Mouse (Mus musculus) hindbrain, embryonic 13.5 days (tissue): ENCODE data around the gene Gfm1. TPM values are rescaled to one million over a fixed set of nuclear protein-coding genes. Genes with fewer than 3 reads are reported as not detected.

ENCODE experiments used
- ATAC-seq: fragments of 200-750 bp; cut with Nextera tagmentation; 2 replicates; pipeline ENCODE4 v1.8.0; 2017; ENCODE audit warnings: moderate TSS enrichment; ENCODE audit not compliant: low FRiP score
- H3K27ac ChIP-seq: fragments of 300-500 bp; sonication (generic); 2 replicates; pipeline ENCODE4 v1.5.1; 2015; ENCODE audit warnings: inconsistent platforms, mild to moderate bottlenecking, moderate library complexity
- H3K27me3 ChIP-seq: fragments of 300-500 bp; sonication (generic); 2 replicates; pipeline ENCODE4 v1.6.1; 2015; ENCODE audit warnings: mild to moderate bottlenecking, inconsistent platforms
- H3K36me3 ChIP-seq: fragments of 300-500 bp; sonication (generic); 2 replicates; pipeline ENCODE4 v1.6.1; 2015; ENCODE audit warnings: mild to moderate bottlenecking, inconsistent platforms
- H3K4me1 ChIP-seq: fragments of 300-500 bp; sonication (generic); replicated peaks from 2 replicates; pipeline ENCODE4 v1.6.1; 2015; ENCODE audit warnings: inconsistent platforms
- H3K4me2 ChIP-seq: fragments of 300-500 bp; sonication (generic); 2 replicates; pipeline ENCODE4 v1.6.1; 2015; ENCODE audit warnings: inconsistent platforms, mild to moderate bottlenecking, moderate library complexity
- H3K4me3 ChIP-seq: fragments of 300-500 bp; sonication (generic); 2 replicates; pipeline ENCODE4 v1.5.1; 2015; ENCODE audit warnings: mild to moderate bottlenecking, inconsistent platforms
- H3K9ac ChIP-seq: fragments of 300-500 bp; sonication (generic); 2 replicates; pipeline ENCODE4 v1.6.1; 2015; ENCODE audit warnings: mild to moderate bottlenecking, inconsistent platforms
- H3K9me3 ChIP-seq: fragments of 300-500 bp; sonication (generic); 2 replicates; pipeline ENCODE4 v1.6.1; 2016; ENCODE audit warnings: inconsistent platforms
- WGBS: fragments of 180-500 bp; shearing (Covaris S2); methylation state at CpG from one replicate; pipeline ENCODE4 v1.1.7; 2015; 5-methylcytosine and 5-hydroxymethylcytosine counted together
- polyA plus RNA-seq: library from polyadenylated mRNA; unstranded; fragments of >200 nt; fragmentation: Nextera tagmentation; extraction: Ambion mirVana; gene quantifications from 2 replicates; pipeline ENCODE4 v1.2.1, GENCODE M21; 2015

The Gfm1 gene
- polyA plus RNA-seq, 1 experiment from 2014 or later = 34.1 TPM

- Histone ChIP-seq H3K9ac (no peak overlapping the region), H3K36me3 (no peaks in the 10 kb centered on the region), H3K4me1 (no peaks in the 10 kb centered on the region), H3K27me3 (0 out of 2 replicates have a peak, but pooled peaks cover 3% of the 10 kb centered on the region), H3K4me2 (no peak overlapping the region), H3K9me3 (no peaks in the 10 kb centered on the region), H3K4me3 (no peak overlapping the region), H3K27ac (no peak overlapping the region)
- 96% methylated on average over 4 of the region's 4 CpGs for WGBS
- no peak for ATAC-seq
Measured at GRCm38 (mm10) chr3:67499406-67499791, 69.5 kb downstream of the Gfm1 start.

DNA sequence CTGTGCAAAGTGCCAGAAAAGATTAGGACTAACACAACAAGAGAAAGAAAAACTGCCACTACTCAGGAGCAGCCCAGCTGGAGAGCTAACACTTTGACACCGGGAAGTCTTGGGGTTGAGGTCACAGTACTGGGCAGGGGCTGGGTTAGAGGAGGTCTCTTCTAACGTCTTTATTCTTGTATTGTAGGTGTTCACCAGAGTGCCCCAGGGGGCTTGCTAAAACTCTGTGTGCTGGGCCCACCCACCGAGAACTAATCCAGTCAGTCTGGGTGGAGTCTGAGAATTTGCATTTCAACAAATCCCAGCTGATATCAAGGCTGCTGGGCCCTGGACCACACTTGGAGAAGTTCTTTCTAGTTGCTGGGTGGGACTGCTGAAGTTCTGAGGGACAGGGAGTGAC is 74.0 kb downstream of the Gfm1 start:
- Histone ChIP-seq H3K9me3 (no peaks in the 10 kb centered on the region), H3K9ac (no peak overlapping the region), H3K4me1 (no peaks in the 10 kb centered on the region), H3K4me3 (no peak overlapping the region), H3K4me2 (no peak overlapping the region), H3K36me3 (no peaks in the 10 kb centered on the region), H3K27me3 (0 out of 2 replicates have a peak, but pooled peaks cover 3% of the 10 kb centered on the region), H3K27ac (no peak overlapping the region)
- 2% methylated on average over 3 of the region's 3 CpGs for WGBS
- ATAC-seq = no peak

GRCm38 (mm10) chr3:67505286-67505685 is 75.4 kb downstream of the Gfm1 start:
- H3K27me3 ChIP-seq = 0 out of 2 replicates have a peak, but pooled peaks cover 3% of the 10 kb centered on the region
- H3K4me3 ChIP-seq = no peak overlapping the region
- no peaks in the 10 kb centered on the region for H3K9me3 ChIP-seq
- H3K4me1 ChIP-seq = no peaks in the 10 kb centered on the region
- no peak overlapping the region for H3K27ac ChIP-seq
- no peaks in the 10 kb centered on the region for H3K36me3 ChIP-seq
- H3K9ac ChIP-seq = no peak overlapping the region
- no peak for ATAC-seq
- no peak overlapping the region for H3K4me2 ChIP-seq
- 84% methylated on average over 2 of the region's 2 CpGs for WGBS

- Histone ChIP-seq H3K27ac (no peak overlapping the region), H3K9me3 (no peaks in the 10 kb centered on the region), H3K27me3 (peaks cover 4% of the 10 kb centered on the region; the same call in 1 of the 2 replicates), H3K4me2 (no peak overlapping the region), H3K9ac (no peak overlapping the region), H3K4me3 (no peak overlapping the region), H3K4me1 (no peaks in the 10 kb centered on the region), H3K36me3 (no peaks in the 10 kb centered on the region)
- WGBS = 88% methylated on average over 10 of the region's 10 CpGs
- ATAC-seq = no peak
Measured at GRCm38 (mm10) chr3:67508216-67508892, 78.5 kb downstream of the Gfm1 start.

- ATAC-seq = peak; percentile 37; the same call in 1 of the 2 replicates
- peaks cover 35% of the 10 kb centered on the region for H3K27me3 ChIP-seq
Measured at GRCm38 (mm10) chr3:67512807-67513206, 82.9 kb downstream of the Gfm1 start.

GRCm38 (mm10) chr3:67514801-67515273 is 84.9 kb downstream of the Gfm1 start:
- ATAC-seq = peak; percentile 64
- Histone ChIP-seq H3K9ac (peak overlapping the region; percentile 78), H3K4me1 (peaks cover 12% of the 10 kb centered on the region), H3K4me3 (peak overlapping the region; percentile 65), H3K4me2 (peak overlapping the region; percentile 100), H3K36me3 (no peaks in the 10 kb centered on the region), H3K9me3 (no peaks in the 10 kb centered on the region), H3K27me3 (peaks cover 43% of the 10 kb centered on the region), H3K27ac (no peak overlapping the region)
- WGBS = 5% methylated on average over 40 of the region's 40 CpGs

More at GRCm38 (mm10) chr3:67512807-67513206, 82.9 kb downstream of the Gfm1 start:
- Histone ChIP-seq H3K4me2 (no peak overlapping the region), H3K9me3 (no peaks in the 10 kb centered on the region), H3K4me3 (no peak overlapping the region), H3K27ac (no peak overlapping the region), H3K4me1 (peaks cover 12% of the 10 kb centered on the region), H3K36me3 (no peaks in the 10 kb centered on the region), H3K9ac (no peak overlapping the region)
- WGBS = 6% methylated on average over 5 of the region's 5 CpGs

- Histone ChIP-seq H3K4me3 (peak within 1 kb of the TSS; percentile 65), H3K27me3 (peaks cover 43% of the 10 kb centered on the region), H3K9ac (peak within 1 kb of the TSS; percentile 78), H3K27ac (no peak within 1 kb of the TSS), H3K4me2 (peak within 1 kb of the TSS; percentile 100), H3K36me3 (no peaks in the 10 kb centered on the region), H3K9me3 (no peaks in the 10 kb centered on the region), H3K4me1 (peaks cover 12% of the 10 kb centered on the region)
- WGBS = 2% methylated on average over 38 of the region's 38 CpGs
- peak; percentile 68 for ATAC-seq
Measured at GRCm38 (mm10) chr3:67515274-67515801, 85.4 kb downstream of the Gfm1 start, which contains the start of gene Rarres1. Rarres1 (minus strand) TSS chr3:67515523.

DNA sequence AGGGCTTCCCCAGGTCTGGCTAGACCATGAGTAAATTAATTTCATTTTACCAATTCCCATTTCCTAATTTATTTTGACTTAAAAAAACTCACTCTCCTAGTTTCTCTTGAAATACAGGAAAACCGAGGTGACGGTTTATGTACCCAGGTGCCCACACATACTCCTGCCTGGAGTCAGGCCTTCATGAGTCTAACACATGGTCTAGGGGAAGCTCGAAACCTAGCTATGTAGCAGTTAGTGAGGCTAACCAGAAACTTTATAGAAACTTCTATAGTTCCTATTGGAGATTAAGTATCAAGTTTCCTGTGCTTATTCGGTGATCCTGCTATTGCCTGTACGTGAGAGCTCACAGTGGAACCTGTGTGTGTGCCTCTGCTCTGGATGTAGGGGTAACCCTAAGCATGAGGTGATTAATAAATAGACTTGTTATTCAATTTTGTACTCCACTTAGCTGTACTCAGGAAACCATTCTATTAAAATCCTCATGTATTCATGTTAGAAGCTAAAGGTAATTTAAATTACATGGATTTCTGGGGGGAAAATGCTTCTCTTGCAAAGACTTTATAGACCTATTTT is 90.8 kb downstream of the Gfm1 start:
- peaks cover 1% of the 10 kb centered on the region for H3K4me1 ChIP-seq
- H3K27ac ChIP-seq = no peak overlapping the region
- H3K36me3 ChIP-seq = no peaks in the 10 kb centered on the region
- H3K4me3 ChIP-seq = no peak overlapping the region
- no peaks in the 10 kb centered on the region for H3K9me3 ChIP-seq
- H3K27me3 ChIP-seq = peaks cover 21% of the 10 kb centered on the region
- WGBS = 91% methylated on average over 5 of the region's 5 CpGs
- no peak for ATAC-seq
- no peak overlapping the region for H3K9ac ChIP-seq
- no peak overlapping the region for H3K4me2 ChIP-seq

DNA sequence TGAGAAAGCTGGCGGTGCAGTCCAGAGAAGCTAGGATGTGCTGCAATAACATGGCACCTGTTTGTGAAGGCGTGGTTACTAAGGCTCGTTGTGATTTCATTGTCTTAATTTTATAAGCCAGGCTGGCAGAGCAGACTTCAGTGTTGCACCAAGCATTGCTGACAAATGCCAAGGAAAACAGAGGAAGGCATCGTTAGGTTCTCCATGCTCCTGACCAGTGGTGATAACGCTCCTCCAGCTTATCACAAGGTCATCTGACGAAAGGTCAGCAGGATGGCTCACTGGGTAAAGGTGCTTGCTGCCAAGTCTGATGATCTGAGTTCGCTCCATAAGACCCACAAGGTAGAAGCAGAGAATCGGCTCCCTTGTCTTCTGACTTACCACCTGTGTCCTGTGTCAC is 92.8 kb downstream of the Gfm1 start:
- WGBS = 90% methylated on average over 8 of the region's 8 CpGs
- Histone ChIP-seq H3K4me3 (no peak overlapping the region), H3K4me1 (no peaks in the 10 kb centered on the region), H3K4me2 (no peak overlapping the region), H3K27ac (no peak overlapping the region), H3K27me3 (peaks cover 8% of the 10 kb centered on the region), H3K9ac (no peak overlapping the region), H3K36me3 (no peaks in the 10 kb centered on the region), H3K9me3 (no peaks in the 10 kb centered on the region)
- no peak for ATAC-seq

GRCm38 (mm10) chr3:67524768-67525167 is 94.9 kb downstream of the Gfm1 start:
- 74% methylated on average over 6 of the region's 6 CpGs for WGBS
- H3K36me3 ChIP-seq = no peaks in the 10 kb centered on the region
- no peak overlapping the region for H3K4me3 ChIP-seq
- no peaks in the 10 kb centered on the region for H3K9me3 ChIP-seq
- H3K4me1 ChIP-seq = no peaks in the 10 kb centered on the region
- no peak for ATAC-seq
- H3K9ac ChIP-seq = no peak overlapping the region
- no peaks in the 10 kb centered on the region for H3K27me3 ChIP-seq
- no peak overlapping the region for H3K27ac ChIP-seq
- H3K4me2 ChIP-seq = no peak overlapping the region
